Mouse (Mus musculus) forebrain, embryonic 14.5 days (tissue): Measurements from ENCODE around the gene Fbxl20. TPM values are rescaled to one million over a fixed set of nuclear protein-coding genes. Genes with fewer than 3 reads are reported as not detected.

Experiments used
- ATAC-seq: fragments of 200-750 bp; cut with Nextera tagmentation; 2 replicates; pipeline ENCODE4 v1.8.0; 2017; ENCODE audit warnings: mild to moderate bottlenecking, moderate library complexity
- DNase-seq: peaks from one replicate; pipeline ENCODE4 v3.0.0-alpha.2; 2015; ENCODE audit warnings: low spot score
- H3K27ac ChIP-seq: fragments of 300-500 bp; sonication (generic); 2 replicates; pipeline ENCODE4 v1.5.1; 2014; ENCODE audit warnings: low read depth, mild to moderate bottlenecking, control low read depth, low read length, moderate library complexity
- H3K27me3 ChIP-seq: fragments of 300-500 bp; sonication (generic); replicated peaks from 2 replicates; pipeline ENCODE4 v1.6.1; 2014; ENCODE audit warnings: low read length, control low read depth, mixed read lengths; ENCODE audit not compliant: control insufficient read depth, insufficient read depth
- H3K36me3 ChIP-seq: fragments of 300-500 bp; sonication (generic); 2 replicates; pipeline ENCODE4 v1.6.1; 2014; ENCODE audit warnings: low read length, control low read depth; ENCODE audit not compliant: control insufficient read depth, insufficient read depth
- H3K4me1 ChIP-seq: fragments of 300-500 bp; sonication (generic); 2 replicates; pipeline ENCODE4 v1.6.1; 2014; ENCODE audit warnings: antibody characterized with exemption, low read length, control low read depth; ENCODE audit not compliant: control insufficient read depth, insufficient read depth
- H3K4me2 ChIP-seq: fragments of 300-500 bp; sonication (generic); 2 replicates; pipeline ENCODE4 v1.6.1; 2014; ENCODE audit warnings: mild to moderate bottlenecking, control low read depth, low read length
- H3K4me3 ChIP-seq: fragments of 300-500 bp; sonication (generic); 2 replicates; pipeline ENCODE4 v1.5.1; 2014; ENCODE audit warnings: low read depth, low read length, control low read depth
- H3K9ac ChIP-seq: fragments of 300-500 bp; sonication (generic); 2 replicates; pipeline ENCODE4 v1.6.1; 2014; ENCODE audit warnings: mild to moderate bottlenecking, low read length, control low read depth, moderate library complexity
- H3K9me3 ChIP-seq: fragments of 300-500 bp; sonication (generic); replicated peaks from 2 replicates; pipeline ENCODE4 v1.6.1; 2016; ENCODE audit warnings: low read length, control low read depth, mixed read lengths; ENCODE audit not compliant: control insufficient read depth
- WGBS: fragments of 180-500 bp; shearing (Covaris S2); extraction: QIAGEN DNeasy Blood & Tissue Kit; methylation state at CpG from one replicate; pipeline ENCODE4 v1.1.7; 2014; 5-methylcytosine and 5-hydroxymethylcytosine counted together
- polyA plus RNA-seq: library from polyadenylated mRNA; unstranded; fragments of >200 nt; fragmentation: Nextera tagmentation; extraction: Ambion mirVana; gene quantifications from 2 replicates; pipeline ENCODE4 v1.2.1, GENCODE M21; 2014

Gene Fbxl20
- polyA plus RNA-seq, 1 experiment from 2014 or later = 23.0 TPM

DNA sequence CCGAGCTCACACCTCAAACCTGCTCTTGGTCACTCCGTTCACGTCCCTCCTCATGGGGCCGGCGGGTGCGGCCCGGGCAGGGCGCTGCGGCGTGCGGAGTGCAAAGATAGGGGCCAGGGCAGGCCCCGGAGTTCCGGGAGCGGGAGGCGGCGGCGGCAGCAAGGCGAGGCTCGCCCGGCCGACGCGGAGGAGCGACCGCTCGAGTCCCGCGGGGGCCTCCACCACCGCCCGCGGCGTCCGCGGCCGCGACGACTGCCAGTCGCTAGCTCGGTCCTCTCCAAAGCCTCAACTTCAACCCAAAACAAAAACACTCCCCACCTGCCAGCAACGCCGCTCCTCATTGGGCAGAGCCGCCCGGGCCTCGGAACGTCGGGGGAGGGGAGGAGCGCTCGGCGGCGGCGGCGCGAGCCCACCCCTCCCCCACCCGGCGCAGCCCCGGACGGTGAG, 876 bp downstream of the Fbxl20 start:
- peak; percentile 92 for ATAC-seq
- H3K9ac ChIP-seq = peak overlapping the region; percentile 92
- H3K27ac ChIP-seq = peak overlapping the region; percentile 93
- peaks cover 7% of the 10 kb centered on the region; the same call in 1 of the 2 replicates for H3K36me3 ChIP-seq
- H3K27me3 ChIP-seq = no peaks in the 10 kb centered on the region
- peaks cover 13% of the 10 kb centered on the region for H3K4me1 ChIP-seq
- H3K4me2 ChIP-seq = peak overlapping the region; percentile 58
- under 1% methylated on average over 53 of the region's 57 CpGs for WGBS
- peak; percentile 95 for DNase-seq
- H3K9me3 ChIP-seq = no peaks in the 10 kb centered on the region
- peak overlapping the region; percentile 96 for H3K4me3 ChIP-seq

- Histone ChIP-seq H3K4me3 (peak overlapping the region; percentile 96), H3K9me3 (no peaks in the 10 kb centered on the region), H3K36me3 (peaks cover 4% of the 10 kb centered on the region; the same call in 1 of the 2 replicates), H3K4me1 (peaks cover 13% of the 10 kb centered on the region), H3K9ac (peak overlapping the region; percentile 92), H3K4me2 (peak overlapping the region; percentile 58), H3K27me3 (no peaks in the 10 kb centered on the region), H3K27ac (peak overlapping the region; percentile 93)
- 3% methylated on average over 39 of the region's 45 CpGs for WGBS
- ATAC-seq = peak; percentile 33; the same call in 1 of the 2 replicates
- peak; percentile 39 for DNase-seq
These were observed 1.5 kb downstream of the Fbxl20 start for GRCm38 (mm10) chr11:98148551-98149301.

DNA sequence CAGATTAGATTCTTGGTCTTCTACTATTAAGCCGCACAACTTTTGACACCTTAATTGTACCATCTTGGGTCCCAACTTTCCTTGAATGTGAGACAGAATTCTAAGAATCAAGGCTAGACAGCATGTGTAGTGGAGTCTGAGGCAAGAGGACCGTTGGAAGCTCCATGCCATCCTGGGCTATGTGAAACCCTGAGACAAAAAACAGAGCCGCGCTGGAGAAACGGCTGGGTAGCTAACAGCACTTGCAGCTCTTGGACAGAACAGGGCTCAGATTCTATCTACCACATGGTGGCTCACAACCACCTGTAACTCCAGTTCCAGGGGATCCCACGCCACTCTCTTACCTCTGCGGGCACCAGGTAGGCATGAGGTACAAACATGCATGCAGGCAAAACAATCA, 4.3 kb downstream of the Fbxl20 start:
- 80% methylated on average over 7 of the region's 7 CpGs for WGBS
- no peak for DNase-seq
- Histone ChIP-seq H3K36me3 (no peaks in the 10 kb centered on the region), H3K4me3 (no peak overlapping the region), H3K27ac (no peak overlapping the region), H3K9me3 (no peaks in the 10 kb centered on the region), H3K4me1 (peaks cover 13% of the 10 kb centered on the region), H3K27me3 (no peaks in the 10 kb centered on the region), H3K4me2 (no peak overlapping the region), H3K9ac (no peak overlapping the region)
- ATAC-seq = no peak

DNA sequence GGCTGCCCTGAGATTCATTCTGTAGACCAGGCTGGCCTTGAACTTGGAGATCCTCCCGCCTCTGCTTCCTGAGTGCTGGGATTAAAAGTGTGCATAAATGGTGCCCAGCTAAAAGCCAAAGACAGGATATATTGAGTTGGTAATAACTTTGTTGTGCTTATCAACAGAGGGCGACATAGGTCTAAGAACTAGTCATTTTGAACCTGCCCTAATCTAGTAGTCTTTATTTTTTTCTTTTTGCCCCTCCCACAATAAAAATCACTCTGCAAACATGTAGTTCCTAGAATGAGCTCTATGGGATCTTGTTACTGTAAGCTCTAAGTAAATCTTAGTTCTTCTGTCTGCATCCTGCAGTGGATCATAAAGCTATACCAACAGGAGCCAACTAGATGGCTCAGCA, 7.7 kb downstream of the Fbxl20 start:
- H3K4me1 ChIP-seq = peaks cover 3% of the 10 kb centered on the region
- DNase-seq = no peak
- no peaks in the 10 kb centered on the region for H3K9me3 ChIP-seq
- no peak for ATAC-seq
- H3K4me3 ChIP-seq = no peak overlapping the region
- no peaks in the 10 kb centered on the region for H3K36me3 ChIP-seq
- WGBS = 87% methylated on average over 2 of the region's 2 CpGs
- no peak overlapping the region for H3K9ac ChIP-seq
- no peak overlapping the region for H3K27ac ChIP-seq
- no peaks in the 10 kb centered on the region for H3K27me3 ChIP-seq
- no peak overlapping the region for H3K4me2 ChIP-seq

- Histone ChIP-seq H3K4me2 (no peak overlapping the region), H3K36me3 (peaks cover 4% of the 10 kb centered on the region; the same call in 1 of the 2 replicates), H3K9ac (no peak overlapping the region), H3K27ac (no peak overlapping the region), H3K4me1 (no peaks in the 10 kb centered on the region), H3K27me3 (no peaks in the 10 kb centered on the region), H3K9me3 (no peaks in the 10 kb centered on the region), H3K4me3 (no peak overlapping the region)
- 92% methylated on average over 7 of the region's 7 CpGs for WGBS
- DNase-seq (no peak), ATAC-seq (no peak)
These were observed 11.3 kb downstream of the Fbxl20 start for GRCm38 (mm10) chr11:98138894-98139293.

- ATAC-seq = no peak
These were observed 12.4 kb downstream of the Fbxl20 start for GRCm38 (mm10) chr11:98137836-98138235.

GRCm38 (mm10) chr11:98134951-98135350, 15.3 kb downstream of the Fbxl20 start:
- ATAC-seq (no peak), DNase-seq (no peak)
- Histone ChIP-seq H3K4me1 (no peaks in the 10 kb centered on the region), H3K9me3 (no peaks in the 10 kb centered on the region), H3K9ac (no peak overlapping the region), H3K4me3 (no peak overlapping the region), H3K27me3 (no peaks in the 10 kb centered on the region), H3K27ac (no peak overlapping the region), H3K4me2 (no peak overlapping the region), H3K36me3 (peaks cover 4% of the 10 kb centered on the region; the same call in 1 of the 2 replicates)
- WGBS = 82% methylated on average over 4 of the region's 4 CpGs

More at GRCm38 (mm10) chr11:98137836-98138235, 12.4 kb downstream of the Fbxl20 start:
- Histone ChIP-seq H3K9me3 (no peaks in the 10 kb centered on the region), H3K4me2 (no peak overlapping the region), H3K36me3 (peaks cover 4% of the 10 kb centered on the region; the same call in 1 of the 2 replicates), H3K4me3 (no peak overlapping the region), H3K27me3 (no peaks in the 10 kb centered on the region), H3K4me1 (no peaks in the 10 kb centered on the region), H3K9ac (no peak overlapping the region), H3K27ac (no peak overlapping the region)
- whole genome bisulfite sequencing = 89% methylated on average over 11 of the region's 11 CpGs
- no peak for DNase-seq

GRCm38 (mm10) chr11:98123424-98123823, 26.8 kb downstream of the Fbxl20 start:
- Histone ChIP-seq H3K36me3 (peaks cover 32% of the 10 kb centered on the region), H3K27me3 (no peaks in the 10 kb centered on the region), H3K9me3 (no peaks in the 10 kb centered on the region), H3K4me3 (no peak overlapping the region), H3K4me2 (no peak overlapping the region), H3K4me1 (no peaks in the 10 kb centered on the region), H3K27ac (no peak overlapping the region), H3K9ac (no peak overlapping the region)
- ATAC-seq (no peak), DNase-seq (no peak)
- WGBS = 92% methylated on average over 5 of the region's 5 CpGs

DNA sequence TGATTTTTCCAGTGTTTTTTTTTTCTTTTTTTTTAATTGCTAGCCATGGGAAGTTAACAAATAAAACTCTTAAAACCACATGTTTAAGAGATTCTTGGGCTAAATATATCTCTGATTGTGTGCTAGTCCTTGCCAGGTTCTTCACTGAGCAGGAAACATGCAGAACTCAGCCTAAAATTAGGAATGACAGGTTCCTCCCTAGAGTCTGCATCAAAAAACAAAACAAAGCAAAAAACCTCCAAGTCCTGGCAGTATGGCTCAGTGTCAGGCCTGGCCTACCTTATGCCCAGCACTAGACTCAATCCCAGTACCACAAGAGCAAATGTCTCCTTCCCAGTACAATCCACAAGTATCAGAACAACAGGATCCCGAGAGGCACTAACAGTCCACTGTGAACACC, 35.8 kb downstream of the Fbxl20 start:
- Histone ChIP-seq H3K9ac (no peak overlapping the region), H3K4me3 (no peak overlapping the region), H3K27ac (no peak overlapping the region), H3K27me3 (no peaks in the 10 kb centered on the region), H3K36me3 (peaks cover 49% of the 10 kb centered on the region), H3K9me3 (no peaks in the 10 kb centered on the region), H3K4me2 (no peak overlapping the region), H3K4me1 (no peaks in the 10 kb centered on the region)
- 91% methylated on average over 1 of the region's 1 CpGs for WGBS
- no peak for DNase-seq
- no peak for ATAC-seq
